Mouse (Mus musculus): Measurements from ENCODE around the gene Dlgap4. TPM values are rescaled to one million over a fixed set of nuclear protein-coding genes. Genes with fewer than 3 reads are reported as not detected.

Dlgap4 gene
- polyA plus RNA-seq, 1 experiment from 2014 or later: 57.8 TPM

GRCm38 (mm10) chr2:156719549-156720312 lies 106.2 kb downstream of the Dlgap4 start:
- Histone ChIP-seq H3K9ac (ENCODE audit: low read length) (peak overlapping the region; percentile 88), H3K4me3 (ENCODE audit: low read length) (peak overlapping the region; percentile 93), H3K27ac (ENCODE audit: low read length) (peak overlapping the region; percentile 84), H3K9me3 (replicated peaks; ENCODE audit: control insufficient read depth, low read length) (no peaks in the 10 kb centered on the region), H3K36me3 (ENCODE audit: control insufficient read depth, insufficient read depth) (0 out of 2 replicates have a peak, but pooled peaks cover 1% of the 10 kb centered on the region), H3K4me1 (ENCODE audit: control insufficient read depth, insufficient read depth, low read length) (peaks cover 54% of the 10 kb centered on the region), H3K4me2 (ENCODE audit: low read depth, low read length) (peak overlapping the region; percentile 91), H3K27me3 (ENCODE audit: control insufficient read depth, insufficient read depth, low read length) (no peaks in the 10 kb centered on the region)
- ATAC-seq (replicated peaks; ENCODE audit: extremely low read depth, insufficient read depth, low FRiP score): no peak
- WGBS: 81% methylated on average over 8 of the region's 8 CpGs

GRCm38 (mm10) chr2:156720313-156720674 lies 106.8 kb downstream of the Dlgap4 start:
- peak overlapping the region; percentile 91 for H3K4me2 ChIP-seq (ENCODE audit: low read depth, low read length)
- H3K9me3 ChIP-seq (replicated peaks; ENCODE audit: control insufficient read depth, low read length): no peaks in the 10 kb centered on the region
- H3K4me3 ChIP-seq (ENCODE audit: low read length): peak overlapping the region; percentile 93
- peak overlapping the region; percentile 88 for H3K9ac ChIP-seq (ENCODE audit: low read length)
- H3K27me3 ChIP-seq (ENCODE audit: control insufficient read depth, insufficient read depth, low read length): no peaks in the 10 kb centered on the region
- H3K4me1 ChIP-seq (ENCODE audit: control insufficient read depth, insufficient read depth, low read length): peaks cover 59% of the 10 kb centered on the region
- under 1% methylated on average over 10 of the region's 10 CpGs for WGBS
- ATAC-seq (replicated peaks; ENCODE audit: extremely low read depth, insufficient read depth, low FRiP score): peak; percentile 0; the same call in 1 of the 2 replicates
- H3K27ac ChIP-seq (ENCODE audit: low read length): peak overlapping the region; percentile 84
- H3K36me3 ChIP-seq (ENCODE audit: control insufficient read depth, insufficient read depth): no peaks in the 10 kb centered on the region

GRCm38 (mm10) chr2:156720675-156721553 lies 107.4 kb downstream of the Dlgap4 start:
- peak; percentile 86 for ATAC-seq (replicated peaks; ENCODE audit: extremely low read depth, insufficient read depth, low FRiP score)
- Histone ChIP-seq H3K27ac (ENCODE audit: low read length) (peak overlapping the region; percentile 86), H3K9me3 (replicated peaks; ENCODE audit: control insufficient read depth, low read length) (no peaks in the 10 kb centered on the region), H3K4me2 (ENCODE audit: low read depth, low read length) (peak overlapping the region; percentile 91), H3K9ac (ENCODE audit: low read length) (peak overlapping the region; percentile 95), H3K4me3 (ENCODE audit: low read length) (peak overlapping the region; percentile 93), H3K36me3 (ENCODE audit: control insufficient read depth, insufficient read depth) (no peaks in the 10 kb centered on the region), H3K4me1 (ENCODE audit: control insufficient read depth, insufficient read depth, low read length) (peaks cover 65% of the 10 kb centered on the region), H3K27me3 (ENCODE audit: control insufficient read depth, insufficient read depth, low read length) (no peaks in the 10 kb centered on the region)
- under 1% methylated on average over 85 of the region's 114 CpGs for WGBS

GRCm38 (mm10) chr2:156721554-156722070 lies 108.1 kb downstream of the Dlgap4 start:
- ATAC-seq (replicated peaks; ENCODE audit: extremely low read depth, insufficient read depth, low FRiP score): no peak
- H3K4me2 ChIP-seq (ENCODE audit: low read depth, low read length): peak overlapping the region; percentile 91
- H3K27ac ChIP-seq (ENCODE audit: low read length): peak overlapping the region; percentile 86
- peak overlapping the region; percentile 93 for H3K4me3 ChIP-seq (ENCODE audit: low read length)
- H3K9me3 ChIP-seq (replicated peaks; ENCODE audit: control insufficient read depth, low read length): no peaks in the 10 kb centered on the region
- under 1% methylated on average over 17 of the region's 17 CpGs for WGBS
- H3K36me3 ChIP-seq (ENCODE audit: control insufficient read depth, insufficient read depth): no peaks in the 10 kb centered on the region
- no peaks in the 10 kb centered on the region for H3K27me3 ChIP-seq (ENCODE audit: control insufficient read depth, insufficient read depth, low read length)
- peaks cover 71% of the 10 kb centered on the region for H3K4me1 ChIP-seq (ENCODE audit: control insufficient read depth, insufficient read depth, low read length)
- peak overlapping the region; percentile 95 for H3K9ac ChIP-seq (ENCODE audit: low read length)

GRCm38 (mm10) chr2:156722071-156722575 lies 108.6 kb downstream of the Dlgap4 start:
- peak overlapping the region; percentile 93 for H3K4me3 ChIP-seq (ENCODE audit: low read length)
- peak overlapping the region; percentile 91 for H3K4me2 ChIP-seq (ENCODE audit: low read depth, low read length)
- 2% methylated on average over 15 of the region's 15 CpGs for WGBS
- peaks cover 71% of the 10 kb centered on the region for H3K4me1 ChIP-seq (ENCODE audit: control insufficient read depth, insufficient read depth, low read length)
- H3K9me3 ChIP-seq (replicated peaks; ENCODE audit: control insufficient read depth, low read length): no peaks in the 10 kb centered on the region
- H3K27me3 ChIP-seq (ENCODE audit: control insufficient read depth, insufficient read depth, low read length): no peaks in the 10 kb centered on the region
- no peak for ATAC-seq (replicated peaks; ENCODE audit: extremely low read depth, insufficient read depth, low FRiP score)
- peak overlapping the region; percentile 86 for H3K27ac ChIP-seq (ENCODE audit: low read length)
- H3K36me3 ChIP-seq (ENCODE audit: control insufficient read depth, insufficient read depth): no peaks in the 10 kb centered on the region
- H3K9ac ChIP-seq (ENCODE audit: low read length): peak overlapping the region; percentile 95

GRCm38 (mm10) chr2:156722752-156723151 lies 109.2 kb downstream of the Dlgap4 start:
- no peaks in the 10 kb centered on the region for H3K36me3 ChIP-seq (ENCODE audit: control insufficient read depth, insufficient read depth)
- peaks cover 68% of the 10 kb centered on the region for H3K4me1 ChIP-seq (ENCODE audit: control insufficient read depth, insufficient read depth, low read length)
- peak overlapping the region; percentile 95 for H3K9ac ChIP-seq (ENCODE audit: low read length)
- peak overlapping the region; percentile 93 for H3K4me3 ChIP-seq (ENCODE audit: low read length)
- no peaks in the 10 kb centered on the region for H3K9me3 ChIP-seq (replicated peaks; ENCODE audit: control insufficient read depth, low read length)
- H3K4me2 ChIP-seq (ENCODE audit: low read depth, low read length): peak overlapping the region; percentile 91
- WGBS: 62% methylated on average over 5 of the region's 5 CpGs
- H3K27me3 ChIP-seq (ENCODE audit: control insufficient read depth, insufficient read depth, low read length): no peaks in the 10 kb centered on the region
- ATAC-seq (replicated peaks; ENCODE audit: extremely low read depth, insufficient read depth, low FRiP score): no peak
- no peak overlapping the region for H3K27ac ChIP-seq (ENCODE audit: low read length)

- 74% methylated on average over 1 of the region's 1 CpGs for WGBS
- no peak for ATAC-seq (replicated peaks; ENCODE audit: extremely low read depth, insufficient read depth, low FRiP score)
- no peaks in the 10 kb centered on the region for H3K27me3 ChIP-seq (ENCODE audit: control insufficient read depth, insufficient read depth, low read length)
- H3K4me2 ChIP-seq (ENCODE audit: low read depth, low read length): no peak overlapping the region
- no peak overlapping the region for H3K27ac ChIP-seq (ENCODE audit: low read length)
- no peak overlapping the region for H3K4me3 ChIP-seq (ENCODE audit: low read length)
- H3K9me3 ChIP-seq (replicated peaks; ENCODE audit: control insufficient read depth, low read length): no peaks in the 10 kb centered on the region
- no peaks in the 10 kb centered on the region for H3K36me3 ChIP-seq (ENCODE audit: control insufficient read depth, insufficient read depth)
- H3K9ac ChIP-seq (ENCODE audit: low read length): no peak overlapping the region
- H3K4me1 ChIP-seq (ENCODE audit: control insufficient read depth, insufficient read depth, low read length): peaks cover 58% of the 10 kb centered on the region
These were observed 110.5 kb downstream of the Dlgap4 start for GRCm38 (mm10) chr2:156723899-156724523.

- no peaks in the 10 kb centered on the region for H3K27me3 ChIP-seq (ENCODE audit: control insufficient read depth, insufficient read depth, low read length)
- H3K4me2 ChIP-seq (ENCODE audit: low read depth, low read length): no peak overlapping the region
- 79% methylated on average over 4 of the region's 4 CpGs for WGBS
- H3K4me3 ChIP-seq (ENCODE audit: low read length): no peak overlapping the region
- no peaks in the 10 kb centered on the region for H3K9me3 ChIP-seq (replicated peaks; ENCODE audit: control insufficient read depth, low read length)
- H3K9ac ChIP-seq (ENCODE audit: low read length): 0 out of 2 replicates have a peak overlapping the region, but pooled peaks have one; percentile 1
- H3K27ac ChIP-seq (ENCODE audit: low read length): no peak overlapping the region
- peaks cover 55% of the 10 kb centered on the region for H3K4me1 ChIP-seq (ENCODE audit: control insufficient read depth, insufficient read depth, low read length)
- H3K36me3 ChIP-seq (ENCODE audit: control insufficient read depth, insufficient read depth): no peaks in the 10 kb centered on the region
- no peak for ATAC-seq (replicated peaks; ENCODE audit: extremely low read depth, insufficient read depth, low FRiP score)
These were observed 111.4 kb downstream of the Dlgap4 start for GRCm38 (mm10) chr2:156724871-156725270.

Measured in heart, embryonic 16.5 days (tissue).